Mouse (Mus musculus): ENCODE results near the gene Hexb. TPM values are rescaled to one million over a fixed set of nuclear protein-coding genes. Genes with fewer than 3 reads are reported as not detected.
"Not testable (repeated sequence)": the region's sequence is repeated elsewhere in the genome, so short reads cannot be mapped to it uniquely, and the experiment has no call there.

Hexb gene
- polyA plus RNA-seq, 1 experiment from 2014 or later: 26.6 TPM

DNA sequence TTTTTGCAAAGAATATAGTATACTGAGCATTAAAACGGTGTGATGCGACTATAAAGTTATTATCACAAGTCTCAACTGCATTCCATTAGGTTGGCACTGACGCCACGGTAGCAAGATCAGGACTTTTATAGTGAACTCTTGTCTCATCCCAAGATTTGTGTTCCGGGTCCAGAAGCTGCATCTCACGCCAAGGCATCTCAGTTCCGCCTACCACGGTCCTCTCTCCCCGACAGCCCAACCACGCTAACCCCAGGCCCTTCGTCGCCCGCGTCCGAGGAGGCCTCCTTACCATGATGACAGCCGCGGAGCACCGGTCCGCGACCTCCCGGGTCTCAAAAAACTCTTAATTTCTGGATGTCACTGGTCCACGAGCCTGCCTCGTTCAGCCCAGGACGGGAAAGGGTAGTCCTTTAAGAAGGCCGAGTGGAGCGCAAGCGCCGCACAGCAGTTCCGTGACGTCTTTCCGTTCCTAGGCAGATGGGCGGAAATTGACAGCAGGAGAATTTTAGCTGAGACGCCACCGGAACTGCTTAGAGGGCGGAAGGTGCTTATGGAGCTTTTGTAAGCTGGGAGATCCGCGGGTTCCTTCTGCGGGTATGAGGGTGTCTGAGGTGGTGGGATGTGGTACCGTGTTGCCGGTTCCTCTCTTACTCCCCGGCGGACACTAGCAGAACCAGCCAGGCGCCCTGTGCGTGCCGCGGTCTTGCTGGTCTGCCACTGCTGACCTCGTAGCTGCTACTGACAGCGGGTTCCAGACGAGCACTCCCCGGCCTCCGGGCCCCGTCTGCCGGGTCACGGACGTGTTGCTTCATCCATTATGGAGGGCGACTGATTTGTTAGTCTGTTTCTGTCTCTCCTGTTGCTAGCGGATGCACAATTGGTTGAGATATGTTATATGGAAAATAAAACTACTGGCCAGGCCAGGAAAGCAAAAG, 60.4 kb downstream of the Hexb start, which contains the start of the genes Gfm2 and Nsa2:
Gfm2 (plus strand) TSS at position 472 of the 935 bp plus-strand sequence.
Nsa2 (minus strand) TSS at position 472 of the 935 bp plus-strand sequence.
- peak within 1 kb of the TSS; percentile 92 for H3K9ac ChIP-seq (ENCODE audit: low read depth, low read length)
- H3K4me1 ChIP-seq (replicated peaks; ENCODE audit: control insufficient read depth, insufficient read depth, low read length): no peaks in the 10 kb centered on the region; the same call in 1 of the 2 replicates
- peak within 1 kb of the TSS; percentile 80 for H3K27ac ChIP-seq (ENCODE audit: low read depth, low read length)
- H3K36me3 ChIP-seq (ENCODE audit: control insufficient read depth, insufficient read depth, low read length): 0 out of 2 replicates have a peak, but pooled peaks cover 2% of the 10 kb centered on the region
- no peaks in the 10 kb centered on the region for H3K9me3 ChIP-seq (ENCODE audit: control insufficient read depth, low read length)
- no peaks in the 10 kb centered on the region for H3K27me3 ChIP-seq (ENCODE audit: control insufficient read depth, insufficient read depth, low read length)
- WGBS: under 1% methylated on average over 57 of the region's 57 CpGs
- H3K4me2 ChIP-seq (replicated peaks; ENCODE audit: low read depth, low read length): peak within 1 kb of the TSS; percentile 59
- H3K4me3 ChIP-seq (ENCODE audit: low read depth, low read length): peak within 1 kb of the TSS; percentile 88
- DNase-seq (ENCODE audit: low spot score) (peak; percentile 92), ATAC-seq (ENCODE audit: low FRiP score) (peak; percentile 96)

DNA sequence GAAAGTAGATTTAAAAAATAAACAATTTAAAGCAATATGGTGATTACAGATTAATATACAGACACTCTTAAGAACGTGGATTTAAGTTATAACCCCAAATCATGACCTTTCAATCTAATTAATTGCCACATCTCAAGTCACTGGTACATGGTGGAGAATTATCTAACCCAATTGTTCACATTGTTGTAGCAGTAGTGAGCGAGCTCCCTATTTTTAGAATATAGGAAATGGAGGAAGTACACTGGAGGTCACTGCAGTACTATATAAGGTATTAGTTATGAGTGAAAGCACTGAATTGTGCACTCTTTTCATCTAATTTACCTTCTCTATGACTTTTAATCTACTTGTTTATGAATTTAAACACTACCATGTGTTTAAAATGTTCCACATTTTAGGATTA, 67.7 kb downstream of the Hexb start:
- no CpG with 5 or more reads among the region's 2 CpGs for WGBS
- not testable (repeated sequence) for H3K9ac ChIP-seq (ENCODE audit: low read depth, low read length); H3K4me2 ChIP-seq (replicated peaks; ENCODE audit: low read depth, low read length); H3K9me3 ChIP-seq (ENCODE audit: control insufficient read depth, low read length); H3K36me3 ChIP-seq (ENCODE audit: control insufficient read depth, insufficient read depth, low read length); H3K4me3 ChIP-seq (ENCODE audit: low read depth, low read length); H3K27ac ChIP-seq (ENCODE audit: low read depth, low read length); H3K27me3 ChIP-seq (ENCODE audit: control insufficient read depth, insufficient read depth, low read length); ATAC-seq (ENCODE audit: low FRiP score); DNase-seq (ENCODE audit: low spot score); H3K4me1 ChIP-seq (replicated peaks; ENCODE audit: control insufficient read depth, insufficient read depth, low read length)

DNA sequence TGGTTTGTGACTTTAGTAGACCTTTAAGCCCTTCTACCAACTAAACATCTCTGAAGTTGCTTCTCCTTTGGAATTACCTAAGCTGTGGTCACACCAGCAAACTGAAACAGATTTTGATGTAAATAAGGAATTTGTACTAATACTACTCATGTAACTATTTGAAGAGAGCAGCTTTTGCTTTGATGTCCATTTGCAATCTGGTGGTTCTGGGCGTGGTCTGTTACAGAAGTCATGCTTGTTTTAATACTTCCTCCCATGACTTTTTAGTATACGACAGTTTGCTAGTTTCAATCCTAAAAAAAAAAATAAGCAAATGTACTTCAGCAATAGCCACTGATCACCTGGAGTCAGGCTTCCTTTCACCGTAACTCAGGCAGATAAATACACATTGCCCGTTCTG, 68.5 kb downstream of the Hexb start:
- WGBS: 94% methylated on average over 2 of the region's 4 CpGs
- not testable (repeated sequence) for H3K4me3 ChIP-seq (ENCODE audit: low read depth, low read length); H3K4me1 ChIP-seq (replicated peaks; ENCODE audit: control insufficient read depth, insufficient read depth, low read length); H3K27ac ChIP-seq (ENCODE audit: low read depth, low read length); H3K4me2 ChIP-seq (replicated peaks; ENCODE audit: low read depth, low read length); H3K27me3 ChIP-seq (ENCODE audit: control insufficient read depth, insufficient read depth, low read length); H3K9ac ChIP-seq (ENCODE audit: low read depth, low read length); DNase-seq (ENCODE audit: low spot score); H3K36me3 ChIP-seq (ENCODE audit: control insufficient read depth, insufficient read depth, low read length); H3K9me3 ChIP-seq (ENCODE audit: control insufficient read depth, low read length); ATAC-seq (ENCODE audit: low FRiP score)

Other genes starting within 250 kb of the Hexb start
- not detected in 2 replicates for gene 1700029F12Rik, start 164.0 kb downstream of the Hexb start, polyA plus RNA-seq (2014; fragmentation: Nextera tagmentation; extraction: Ambion mirVana)
- gene Fam169a, start 131.1 kb downstream of the Hexb start, polyA plus RNA-seq (2014; fragmentation: Nextera tagmentation; extraction: Ambion mirVana): 10.9 and 12.2 TPM in 2 replicates
- gene Gm6169, start 99.1 kb downstream of the Hexb start, polyA plus RNA-seq (2014; fragmentation: Nextera tagmentation; extraction: Ambion mirVana): 0.64 and 1.6 TPM in 2 replicates
- 35.2 and 39.1 TPM in 2 replicates for gene Gfm2, start 60.4 kb downstream of the Hexb start, polyA plus RNA-seq (2014; fragmentation: Nextera tagmentation; extraction: Ambion mirVana)
- gene Nsa2, start 60.4 kb downstream of the Hexb start, polyA plus RNA-seq (2014; fragmentation: Nextera tagmentation; extraction: Ambion mirVana): 67.1 and 71.0 TPM in 2 replicates
- gene Enc1, start 42.7 kb upstream of the Hexb start, polyA plus RNA-seq (2014; fragmentation: Nextera tagmentation; extraction: Ambion mirVana): 34.8 and 45.9 TPM in 2 replicates

All from hindbrain, embryonic 11.5 days (tissue).